Mouse (Mus musculus) layer of hippocampus, postnatal 14 days (tissue): Measurements from ENCODE around the gene E130208F15Rik. TPM values are rescaled to one million over a fixed set of nuclear protein-coding genes. Genes with fewer than 3 reads are reported as not detected.
A peak's percentile ranks its signal among the peaks of the same experiment; 100 is the strongest.

Experiments
- DNase-seq, 2 experiments: peaks; one replicate each; pipeline ENCODE4 v3.0.0; 2021 to 2022; ENCODE audit warnings: low spot score in 2 of 2, mixed read lengths in 1 of 2
- total RNA-seq, 2 experiments: library from RNA; stranded (reverse); gene quantifications; 2 replicates each; pipeline ENCODE4 v1.2.3; 2021

E130208F15Rik gene
- total RNA-seq, 2 experiments from 2014 or later: 0.43 to 0.74 TPM

GRCm38 (mm10) chr7:30333436-30333835, 11.9 kb downstream of the E130208F15Rik start:
- peak; percentile 50 to 81 for DNase-seq

- no peak for DNase-seq
Measured at GRCm38 (mm10) chr7:30334563-30334962, 13.0 kb downstream of the E130208F15Rik start.

GRCm38 (mm10) chr7:30335688-30336087, 14.1 kb downstream of the E130208F15Rik start:
- peak; percentile 61 to 82 for DNase-seq

- DNase-seq: peak; percentile 84 to 92
Measured at GRCm38 (mm10) chr7:30336384-30336783, 14.8 kb downstream of the E130208F15Rik start.

GRCm38 (mm10) chr7:30339432-30340109, 18.0 kb downstream of the E130208F15Rik start:
- no peak for DNase-seq

- no peak for DNase-seq
Measured at GRCm38 (mm10) chr7:30346635-30347379, 25.3 kb downstream of the E130208F15Rik start.

- peak; percentile 59 to 69 for DNase-seq
Measured at GRCm38 (mm10) chr7:30347828-30348227, 26.3 kb downstream of the E130208F15Rik start.

- peak; percentile 74 to 80 for DNase-seq
Measured at GRCm38 (mm10) chr7:30353279-30353822, 31.8 kb downstream of the E130208F15Rik start.

GRCm38 (mm10) chr7:30354059-30354458, 32.5 kb downstream of the E130208F15Rik start:
- DNase-seq: no peak

- no peak for DNase-seq
Measured at GRCm38 (mm10) chr7:30358378-30359186, 37.0 kb downstream of the E130208F15Rik start.

GRCm38 (mm10) chr7:30359276-30359865, 37.8 kb downstream of the E130208F15Rik start:
- no peak for DNase-seq

- no peak for DNase-seq
Measured at GRCm38 (mm10) chr7:30360028-30360427, 38.5 kb downstream of the E130208F15Rik start.

GRCm38 (mm10) chr7:30362652-30363343, 41.3 kb downstream of the E130208F15Rik start, which contains the start of gene Lrfn3:
Lrfn3 (minus strand) TSS chr7:30362772.
- peak; percentile 29 to 73 for DNase-seq

- DNase-seq: no peak
Measured at GRCm38 (mm10) chr7:30363344-30363738, 41.8 kb downstream of the E130208F15Rik start.

GRCm38 (mm10) chr7:30367466-30367865, 45.9 kb downstream of the E130208F15Rik start:
- no peak for DNase-seq

Other genes starting within 250 kb of the E130208F15Rik start
- 1 to 10 TPM; 3.6 to 4.5 TPM for gene Zfp82, start 248.8 kb upstream of the E130208F15Rik start, total RNA-seq
- not detected for gene Gm26920, start 231.3 kb upstream of the E130208F15Rik start, total RNA-seq
- 1 to 10 TPM; 6.9 to 8.5 TPM for gene Zfp566, start 231.2 kb upstream of the E130208F15Rik start, total RNA-seq
- 10 to 100 TPM; 65.1 to 72.3 TPM for gene Zfp260, start 227.0 kb upstream of the E130208F15Rik start, total RNA-seq
- 10 to 100 TPM; 25.3 to 27.6 TPM for gene Zfp382, start 199.8 kb upstream of the E130208F15Rik start, total RNA-seq
- gene Zfp146, start 152.0 kb upstream of the E130208F15Rik start, total RNA-seq: 10 to 100 TPM; 48.4 to 52.6 TPM
- 1 to 10 TPM; 6.2 to 8.6 TPM for gene Cox7a1, start 137.6 kb upstream of the E130208F15Rik start, total RNA-seq
- 100 to 1,000 TPM; 206 to 239 TPM for gene Capns1, start 122.9 kb upstream of the E130208F15Rik start, total RNA-seq
- gene Polr2i, start 89.8 kb upstream of the E130208F15Rik start, total RNA-seq: 10 to 100 TPM; 53.9 to 58.0 TPM
- gene Tbcb, start 89.5 kb upstream of the E130208F15Rik start, total RNA-seq: 100 to 1,000 TPM; 135 to 139 TPM
- not detected for gene Ovol3, start 86.0 kb upstream of the E130208F15Rik start, total RNA-seq
- under 1 TPM; 0.35 to 0.67 TPM for gene Thap8, start 41.6 kb upstream of the E130208F15Rik start, total RNA-seq
- gene Wdr62, start 41.3 kb upstream of the E130208F15Rik start, total RNA-seq: 1 to 10 TPM; 2.7 to 3.0 TPM
- gene Clip3, start 30.0 kb upstream of the E130208F15Rik start, total RNA-seq: 100 to 1,000 TPM; 501 to 515 TPM
- 10 to 100 TPM; 41.6 to 45.9 TPM for gene Alkbh6, start 13.0 kb upstream of the E130208F15Rik start, total RNA-seq
- gene Syne4, start 6.9 kb upstream of the E130208F15Rik start, total RNA-seq: 1 to 10 TPM; 4.2 to 5.8 TPM
- gene Sdhaf1, start 2.2 kb downstream of the E130208F15Rik start, total RNA-seq: 1 to 10 TPM; 7.8 to 8.9 TPM
- gene Lrfn3, start 41.0 kb downstream of the E130208F15Rik start, total RNA-seq: 10 to 100 TPM; 32.5 to 35.5 TPM
- gene Tyrobp, start 92.0 kb downstream of the E130208F15Rik start, total RNA-seq: 10 to 100 TPM; 26.7 to 30.1 TPM
- not detected for gene Hcst, start 98.1 kb downstream of the E130208F15Rik start, total RNA-seq
- gene Nfkbid, start 100.0 kb downstream of the E130208F15Rik start, total RNA-seq: 1 to 10 TPM; 3.7 to 3.8 TPM
- 100 to 1,000 TPM; 981 to 987 TPM for gene Aplp1, start 123.8 kb downstream of the E130208F15Rik start, total RNA-seq
- gene Kirrel2, start 135.9 kb downstream of the E130208F15Rik start, total RNA-seq: 10 to 100 TPM in 1 of 2 experiments, 1 to 10 TPM in 1; 8.5 to 15.5 TPM
- gene Nphs1, start 136.6 kb downstream of the E130208F15Rik start, total RNA-seq: 1 to 10 TPM; 1.2 to 1.3 TPM
- gene Prodh2, start 171.9 kb downstream of the E130208F15Rik start, total RNA-seq: not detected
- 100 to 1,000 TPM; 160 to 163 TPM for gene Arhgap33, start 213.3 kb downstream of the E130208F15Rik start, total RNA-seq
- gene Hspb6, start 230.4 kb downstream of the E130208F15Rik start, total RNA-seq: 1 to 10 TPM; 6.2 to 6.6 TPM
- gene Proser3, start 230.6 kb downstream of the E130208F15Rik start, total RNA-seq: 1 to 10 TPM; 4.9 to 5.9 TPM
- gene Lin37, start 238.1 kb downstream of the E130208F15Rik start, total RNA-seq: 10 to 100 TPM; 34.1 to 43.4 TPM
- gene U2af1l4, start 241.6 kb downstream of the E130208F15Rik start, total RNA-seq: 10 to 100 TPM; 57.4 to 62.5 TPM
- gene Gm49396, start 241.6 kb downstream of the E130208F15Rik start, total RNA-seq: 1 to 10 TPM; 4.7 to 5.3 TPM
- 10 to 100 TPM; 77.0 to 84.1 TPM for gene Psenen, start 241.9 kb downstream of the E130208F15Rik start, total RNA-seq
- gene Igflr1, start 243.7 kb downstream of the E130208F15Rik start, total RNA-seq: 1 to 10 TPM; 2.1 to 3.7 TPM